Mouse (Mus musculus) forebrain, embryonic 15.5 days (tissue): ENCODE data around the gene Hspa2. TPM values are rescaled to one million over a fixed set of nuclear protein-coding genes. Genes with fewer than 3 reads are reported as not detected.

Experiments
- ATAC-seq: fragments of 200-750 bp; cut with Nextera tagmentation; replicated peaks from 2 replicates; pipeline ENCODE4 v1.8.0; 2017; ENCODE audit warnings: mild to moderate bottlenecking, moderate TSS enrichment, moderate library complexity
- H3K27ac ChIP-seq: fragments of 300-500 bp; sonication (generic); replicated peaks from 2 replicates; pipeline ENCODE4 v1.5.1; 2015; ENCODE audit warnings: mild to moderate bottlenecking, inconsistent platforms
- H3K27me3 ChIP-seq: fragments of 300-500 bp; sonication (generic); 2 replicates; pipeline ENCODE4 v1.6.1; 2015; ENCODE audit warnings: inconsistent platforms
- H3K36me3 ChIP-seq: fragments of 300-500 bp; sonication (generic); 2 replicates; pipeline ENCODE4 v1.6.1; 2015; ENCODE audit warnings: mild to moderate bottlenecking, inconsistent platforms
- H3K4me1 ChIP-seq: fragments of 300-500 bp; sonication (generic); 2 replicates; pipeline ENCODE4 v1.6.1; 2015; ENCODE audit warnings: inconsistent platforms
- H3K4me2 ChIP-seq: fragments of 300-500 bp; sonication (generic); replicated peaks from 2 replicates; pipeline ENCODE4 v1.6.1; 2015; ENCODE audit warnings: mild to moderate bottlenecking, inconsistent platforms
- H3K4me3 ChIP-seq: fragments of 300-500 bp; sonication (generic); 2 replicates; pipeline ENCODE4 v1.5.1; 2015; ENCODE audit warnings: mild to moderate bottlenecking, inconsistent platforms
- H3K9ac ChIP-seq: fragments of 300-500 bp; sonication (generic); replicated peaks from 2 replicates; pipeline ENCODE4 v1.6.1; 2015; ENCODE audit warnings: mild to moderate bottlenecking, inconsistent platforms
- H3K9me3 ChIP-seq: fragments of 300-500 bp; sonication (generic); 2 replicates; pipeline ENCODE4 v1.6.1; 2016; ENCODE audit warnings: inconsistent platforms
- WGBS: fragments of 180-500 bp; shearing (Covaris S2); methylation state at CpG from one replicate; pipeline ENCODE4 v1.1.7; 2015; ENCODE audit warnings: mixed read lengths; 5-methylcytosine and 5-hydroxymethylcytosine counted together
- polyA plus RNA-seq: library from polyadenylated mRNA; unstranded; fragments of >200 nt; fragmentation: Nextera tagmentation; extraction: Ambion mirVana; gene quantifications from 2 replicates; pipeline ENCODE4 v1.2.1, GENCODE M21; 2015

The Hspa2 gene
- polyA plus RNA-seq, 1 experiment from 2014 or later: 5.7 TPM

DNA sequence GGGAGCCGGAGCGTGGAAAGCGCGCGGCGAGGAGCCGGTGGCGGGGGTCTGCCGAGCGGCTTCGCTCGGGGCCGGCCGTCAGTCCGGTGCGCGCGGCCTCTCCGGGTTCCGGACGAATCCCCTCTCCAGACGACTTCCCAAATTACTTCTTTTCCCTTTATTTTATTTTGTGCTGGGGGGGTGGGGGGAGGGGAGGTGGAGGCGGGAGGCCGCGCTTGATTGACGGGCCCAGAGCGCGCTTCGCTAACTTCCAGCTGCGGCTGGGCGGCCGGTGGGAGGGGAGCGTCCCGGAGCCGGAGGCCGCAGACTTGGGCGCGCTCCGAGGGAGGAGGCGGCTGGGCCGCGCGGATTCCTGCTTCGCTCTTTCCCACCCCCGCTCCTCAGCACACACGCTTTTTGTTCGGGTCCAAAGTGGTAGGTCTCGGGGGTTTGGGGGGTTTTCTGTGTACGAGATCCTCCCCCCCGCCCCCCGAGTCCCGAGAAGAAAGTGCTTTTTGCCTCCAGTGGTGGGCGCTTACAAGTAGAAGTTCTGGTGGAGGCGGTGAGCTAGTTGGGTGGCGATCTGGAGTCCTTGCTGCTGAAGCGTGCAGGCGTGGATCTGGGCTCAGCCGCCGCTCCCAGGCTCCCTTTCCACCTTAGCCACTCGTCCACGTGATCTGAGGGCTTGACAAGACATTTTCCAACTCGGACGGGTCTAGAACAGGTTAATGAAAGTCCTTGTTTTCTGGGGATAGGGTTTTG is 33.0 kb upstream of the Hspa2 start:
- ATAC-seq: peak; percentile 26; the same call in 1 of the 2 replicates
- Histone ChIP-seq H3K4me1 (peaks cover 37% of the 10 kb centered on the region), H3K9ac (peak overlapping the region; percentile 99), H3K27me3 (no peaks in the 10 kb centered on the region), H3K4me3 (peak overlapping the region; percentile 66), H3K36me3 (no peaks in the 10 kb centered on the region), H3K9me3 (no peaks in the 10 kb centered on the region), H3K27ac (peak overlapping the region; percentile 98), H3K4me2 (peak overlapping the region; percentile 90)
- WGBS: under 1% methylated on average over 60 of the region's 63 CpGs

GRCm38 (mm10) chr12:76372046-76372445 is 31.9 kb upstream of the Hspa2 start:
- H3K9me3 ChIP-seq: no peaks in the 10 kb centered on the region
- ATAC-seq: no peak
- peak overlapping the region; percentile 90 for H3K4me2 ChIP-seq
- H3K4me3 ChIP-seq: peak overlapping the region; percentile 66
- H3K27me3 ChIP-seq: no peaks in the 10 kb centered on the region
- no peak overlapping the region; the same call in 1 of the 2 replicates for H3K9ac ChIP-seq
- no peaks in the 10 kb centered on the region for H3K36me3 ChIP-seq
- H3K4me1 ChIP-seq: peaks cover 37% of the 10 kb centered on the region
- no peak overlapping the region for H3K27ac ChIP-seq
- 44% methylated on average over 7 of the region's 7 CpGs for WGBS

DNA sequence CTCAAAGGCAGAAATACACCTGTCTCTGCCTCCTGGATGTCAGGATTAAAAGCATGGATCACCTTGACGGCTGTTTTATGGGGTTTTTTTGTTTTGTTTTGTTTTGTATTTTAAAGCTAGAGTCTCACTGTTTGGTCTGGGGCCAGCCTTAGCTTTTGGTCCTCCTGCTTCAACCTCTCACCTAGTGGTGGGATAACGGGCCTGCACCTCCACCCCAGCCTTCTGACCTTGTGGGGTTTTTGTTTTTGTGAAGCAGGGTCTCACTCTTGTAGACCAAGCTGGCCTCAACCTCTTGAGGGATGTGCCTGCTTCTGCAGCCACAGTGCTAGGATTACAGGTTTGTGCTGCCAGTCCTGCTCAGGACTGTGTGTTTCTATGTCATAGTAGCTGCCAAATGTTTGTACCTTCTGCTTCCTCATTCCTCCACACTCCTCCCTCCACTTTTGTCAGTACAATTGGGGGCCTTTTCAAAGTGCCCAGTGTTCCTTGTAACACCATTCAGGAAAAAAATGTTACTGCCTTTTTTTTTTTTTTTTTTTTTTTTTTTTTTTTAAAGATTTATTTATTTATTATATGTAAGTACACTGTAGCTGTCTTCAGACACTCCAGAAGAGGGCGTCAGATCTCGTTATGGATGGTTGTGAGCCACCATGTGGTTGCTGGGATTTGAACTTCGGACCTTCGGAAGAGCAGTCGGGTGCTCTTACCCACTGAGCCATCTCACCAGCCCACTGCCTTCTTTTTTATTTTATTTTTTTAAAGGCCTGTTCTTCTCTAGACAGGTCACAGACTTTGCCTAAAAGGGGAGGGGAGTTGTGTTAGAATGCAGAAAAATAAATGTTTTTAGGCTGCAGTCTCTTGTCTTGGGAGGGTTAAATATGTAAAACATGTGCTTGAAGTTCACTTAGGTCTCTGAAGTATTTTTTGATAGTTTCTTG is 30.8 kb upstream of the Hspa2 start:
- Histone ChIP-seq H3K4me1 (peaks cover 28% of the 10 kb centered on the region), H3K27me3 (no peaks in the 10 kb centered on the region), H3K4me3 (no peak overlapping the region), H3K36me3 (no peaks in the 10 kb centered on the region), H3K9ac (no peak overlapping the region), H3K4me2 (no peak overlapping the region), H3K9me3 (no peaks in the 10 kb centered on the region), H3K27ac (no peak overlapping the region)
- 73% methylated on average over 7 of the region's 7 CpGs for WGBS
- no peak for ATAC-seq

DNA sequence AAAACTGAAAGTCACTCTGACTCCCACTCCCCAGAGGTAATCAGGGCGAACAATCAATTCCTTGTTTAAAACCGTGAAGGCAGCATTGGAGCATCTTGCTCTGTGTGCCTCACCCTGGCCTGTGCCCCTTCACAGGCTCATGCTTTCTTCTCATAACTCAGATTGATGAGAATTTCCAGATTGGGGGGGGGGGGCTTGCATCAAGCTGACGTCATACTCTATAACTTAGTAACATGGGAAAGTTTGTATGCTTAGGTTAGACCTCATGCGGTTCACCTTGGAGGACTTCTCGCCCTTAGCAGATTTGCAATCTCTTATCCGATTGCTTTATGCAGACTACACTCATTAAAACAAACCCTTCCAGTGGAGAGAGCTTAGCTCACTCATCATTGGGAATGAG is 30.0 kb upstream of the Hspa2 start:
- Histone ChIP-seq H3K9ac (no peak overlapping the region), H3K36me3 (no peaks in the 10 kb centered on the region), H3K4me1 (peaks cover 21% of the 10 kb centered on the region), H3K27ac (no peak overlapping the region), H3K4me2 (no peak overlapping the region), H3K4me3 (no peak overlapping the region), H3K9me3 (no peaks in the 10 kb centered on the region), H3K27me3 (no peaks in the 10 kb centered on the region)
- WGBS: 78% methylated on average over 6 of the region's 6 CpGs
- no peak for ATAC-seq

DNA sequence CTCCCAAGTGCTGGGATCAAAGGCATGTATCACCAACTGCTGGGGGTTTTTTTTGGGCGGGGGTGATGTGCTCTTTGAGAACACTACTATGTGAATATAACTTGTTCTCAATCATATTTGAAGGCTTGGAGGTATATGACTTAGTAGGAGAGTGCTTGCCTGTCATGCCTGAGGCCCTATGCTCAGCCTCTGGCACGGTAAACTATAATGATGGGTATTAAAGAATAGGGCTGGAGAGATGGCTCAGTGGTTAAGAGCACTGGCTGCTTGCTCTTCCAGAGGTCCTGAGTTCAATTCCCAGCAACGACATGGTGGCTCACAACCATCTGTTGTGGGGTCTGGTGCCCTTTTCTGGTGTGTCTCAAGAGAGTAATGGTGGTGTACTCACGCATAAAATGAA is 29.1 kb upstream of the Hspa2 start:
- H3K27me3 ChIP-seq: no peaks in the 10 kb centered on the region
- H3K27ac ChIP-seq: no peak overlapping the region
- no peak overlapping the region for H3K4me2 ChIP-seq
- no peaks in the 10 kb centered on the region for H3K9me3 ChIP-seq
- WGBS: 80% methylated on average over 4 of the region's 4 CpGs
- no peak for ATAC-seq
- no peak overlapping the region for H3K9ac ChIP-seq
- no peak overlapping the region for H3K4me3 ChIP-seq
- peaks cover 21% of the 10 kb centered on the region for H3K4me1 ChIP-seq
- no peaks in the 10 kb centered on the region for H3K36me3 ChIP-seq

- H3K36me3 ChIP-seq: no peaks in the 10 kb centered on the region
Measured at GRCm38 (mm10) chr12:76375506-76375905, 28.5 kb upstream of the Hspa2 start.

GRCm38 (mm10) chr12:76376649-76377048 is 27.3 kb upstream of the Hspa2 start:
- Histone ChIP-seq H3K9me3 (no peaks in the 10 kb centered on the region), H3K36me3 (no peaks in the 10 kb centered on the region), H3K4me3 (no peak overlapping the region), H3K9ac (no peak overlapping the region), H3K4me2 (no peak overlapping the region), H3K27ac (no peak overlapping the region), H3K27me3 (no peaks in the 10 kb centered on the region), H3K4me1 (peaks cover 16% of the 10 kb centered on the region)
- ATAC-seq: peak; percentile 57; the same call in 1 of the 2 replicates
- WGBS: 32% methylated on average over 7 of the region's 7 CpGs

More at GRCm38 (mm10) chr12:76375506-76375905, 28.5 kb upstream of the Hspa2 start:
- H3K4me1 ChIP-seq: peaks cover 21% of the 10 kb centered on the region
- no peak overlapping the region for H3K9ac ChIP-seq
- H3K27ac ChIP-seq: no peak overlapping the region
- 93% methylated on average over 3 of the region's 3 CpGs for WGBS
- ATAC-seq: no peak
- no peaks in the 10 kb centered on the region for H3K9me3 ChIP-seq
- no peak overlapping the region for H3K4me3 ChIP-seq
- no peak overlapping the region for H3K4me2 ChIP-seq
- no peaks in the 10 kb centered on the region for H3K27me3 ChIP-seq

DNA sequence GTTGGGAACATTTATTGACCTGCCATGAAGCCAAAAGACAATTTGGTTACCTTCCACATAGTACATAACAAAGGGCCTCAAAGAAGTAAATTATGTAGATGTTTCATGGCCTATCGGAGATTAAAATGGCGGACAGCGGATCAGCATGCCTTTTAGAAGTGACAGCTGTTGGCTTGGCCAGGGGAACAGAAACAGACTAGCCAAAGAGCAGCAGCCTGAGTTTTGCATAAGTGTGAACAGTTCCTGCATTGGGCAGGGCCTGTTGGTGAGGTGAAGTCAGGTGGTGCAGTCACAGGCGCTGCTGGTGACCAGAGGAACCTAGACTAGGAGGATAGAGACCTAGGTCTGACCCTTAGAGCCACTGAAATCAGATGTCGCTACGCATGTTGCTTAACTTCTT is 26.9 kb upstream of the Hspa2 start:
- no peak overlapping the region for H3K9ac ChIP-seq
- peaks cover 12% of the 10 kb centered on the region for H3K4me1 ChIP-seq
- H3K27me3 ChIP-seq: no peaks in the 10 kb centered on the region
- no peak overlapping the region for H3K27ac ChIP-seq
- 94% methylated on average over 6 of the region's 6 CpGs for WGBS
- no peak overlapping the region for H3K4me2 ChIP-seq
- ATAC-seq: no peak
- no peaks in the 10 kb centered on the region for H3K36me3 ChIP-seq
- H3K9me3 ChIP-seq: no peaks in the 10 kb centered on the region
- H3K4me3 ChIP-seq: no peak overlapping the region

DNA sequence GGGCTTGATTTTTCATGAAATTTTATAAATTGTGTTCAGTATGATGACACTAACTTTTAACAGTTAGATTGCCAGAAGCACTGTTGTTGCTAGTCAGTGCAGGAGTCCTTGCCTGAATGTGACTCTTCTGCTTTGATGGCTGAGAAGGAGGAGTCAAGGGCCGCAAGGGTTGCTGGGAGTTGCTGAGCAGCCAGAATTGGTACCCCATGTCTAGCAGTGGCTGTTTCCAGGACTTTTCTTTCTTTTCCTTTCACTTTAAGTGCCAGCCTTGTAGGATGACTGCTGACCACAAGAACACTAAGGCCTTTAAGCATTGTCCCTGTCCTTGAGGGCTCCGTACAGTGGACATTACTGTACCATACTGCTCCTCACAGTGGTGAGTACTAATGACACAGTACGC is 26.2 kb upstream of the Hspa2 start:
- no peak overlapping the region for H3K9ac ChIP-seq
- peaks cover 9% of the 10 kb centered on the region; the same call in 1 of the 2 replicates for H3K4me1 ChIP-seq
- no peaks in the 10 kb centered on the region for H3K27me3 ChIP-seq
- no peak overlapping the region for H3K4me2 ChIP-seq
- no peaks in the 10 kb centered on the region for H3K36me3 ChIP-seq
- 95% methylated on average over 3 of the region's 3 CpGs for WGBS
- no peaks in the 10 kb centered on the region for H3K9me3 ChIP-seq
- H3K4me3 ChIP-seq: no peak overlapping the region
- H3K27ac ChIP-seq: no peak overlapping the region
- ATAC-seq: no peak

GRCm38 (mm10) chr12:76378556-76378955 is 25.4 kb upstream of the Hspa2 start:
- Histone ChIP-seq H3K4me3 (no peak overlapping the region), H3K27me3 (no peaks in the 10 kb centered on the region), H3K4me1 (0 out of 2 replicates have a peak, but pooled peaks cover 6% of the 10 kb centered on the region), H3K4me2 (no peak overlapping the region), H3K9me3 (no peaks in the 10 kb centered on the region), H3K36me3 (no peaks in the 10 kb centered on the region), H3K9ac (no peak overlapping the region), H3K27ac (no peak overlapping the region)
- ATAC-seq: no peak
- 92% methylated on average over 5 of the region's 5 CpGs for WGBS

GRCm38 (mm10) chr12:76380151-76380550 is 23.8 kb upstream of the Hspa2 start:
- no peak for ATAC-seq

GRCm38 (mm10) chr12:76385342-76385741 is 18.6 kb upstream of the Hspa2 start:
- Histone ChIP-seq H3K9me3 (no peaks in the 10 kb centered on the region), H3K9ac (no peak overlapping the region), H3K36me3 (peaks cover 18% of the 10 kb centered on the region), H3K4me2 (no peak overlapping the region), H3K27me3 (no peaks in the 10 kb centered on the region), H3K27ac (no peak overlapping the region), H3K4me3 (no peak overlapping the region), H3K4me1 (peaks cover 5% of the 10 kb centered on the region; the same call in 1 of the 2 replicates)
- 95% methylated on average over 8 of the region's 8 CpGs for WGBS
- ATAC-seq: no peak

More at GRCm38 (mm10) chr12:76380151-76380550, 23.8 kb upstream of the Hspa2 start:
- Histone ChIP-seq H3K27ac (no peak overlapping the region), H3K36me3 (no peaks in the 10 kb centered on the region), H3K9ac (no peak overlapping the region), H3K4me2 (no peak overlapping the region), H3K27me3 (no peaks in the 10 kb centered on the region), H3K4me1 (0 out of 2 replicates have a peak, but pooled peaks cover 6% of the 10 kb centered on the region), H3K9me3 (no peaks in the 10 kb centered on the region), H3K4me3 (no peak overlapping the region)
- WGBS: 94% methylated on average over 7 of the region's 7 CpGs
